Mouse (Mus musculus) lung, adult 2 months (tissue): ENCODE results near the gene 4921530L21Rik. TPM values are rescaled to one million over a fixed set of nuclear protein-coding genes. Genes with fewer than 3 reads are reported as not detected.

Experiments used
- DNase-seq: peaks from one replicate; pipeline ENCODE4 v3.0.0; 2022
- H3K4me1 ChIP-seq: fragments of 200-500 bp; 2 replicates; pipeline ENCODE4 v1.6.1; 2011; ENCODE audit warnings: low read length; ENCODE audit not compliant: control insufficient read depth, insufficient read depth
- H3K4me3 ChIP-seq: fragments of 200-500 bp; replicated peaks from 2 replicates; pipeline ENCODE3; 2011; ENCODE audit warnings: low read depth, mild to moderate bottlenecking, control low read depth, low read length; ENCODE audit errors: extremely low read depth
- CTCF ChIP-seq: fragments of 200-500 bp; IDR thresholded peaks from 2 replicates; pipeline ENCODE4 v1.5.1; 2011; ENCODE audit warnings: mild to moderate bottlenecking, low read length, control low read depth; ENCODE audit not compliant: insufficient read depth
- POLR2A ChIP-seq: fragments of 200-500 bp; IDR thresholded peaks from 2 replicates; pipeline ENCODE4 v1.6.1; 2011; ENCODE audit warnings: low read depth, mild to moderate bottlenecking, control low read depth, low read length, borderline replicate concordance; ENCODE audit errors: extremely low read depth
- WGBS: fragments of 180-500 bp; shearing (Covaris S2); methylation state at CpG from one replicate; pipeline ENCODE4 v1.1.7; 2018; 5-methylcytosine and 5-hydroxymethylcytosine counted together
- polyA plus RNA-seq: library from polyadenylated mRNA; depleted of rRNA; stranded (reverse); fragments of >200 nt; gene quantifications from 2 replicates; pipeline ENCODE4 v1.2.3, GENCODE M21; 2012

The 4921530L21Rik gene
- polyA plus RNA-seq, 1 experiment = not detected

GRCm38 (mm10) chr14:95927810-95928785 lies 47.0 kb downstream of the 4921530L21Rik start:
- DNase-seq = no peak
- WGBS = 59% methylated on average over 3 of the region's 3 CpGs
- Histone ChIP-seq H3K4me3 (no peak overlapping the region), H3K4me1 (no peaks in the 10 kb centered on the region)
- no peak for TF ChIP-seq CTCF
- no peak for TF ChIP-seq POLR2A
